Mouse (Mus musculus) olfactory bulb, adult 2 months (tissue): ENCODE data around the gene Tbc1d9b.

Source experiments
- CTCF ChIP-seq: fragments of 200-500 bp; IDR thresholded peaks from 2 replicates; pipeline ENCODE4 v1.5.1; 2012; ENCODE audit warnings: low read depth, mild to moderate bottlenecking, low read length, moderate library complexity; ENCODE audit not compliant: insufficient read depth
- POLR2A ChIP-seq: fragments of 200-500 bp; IDR thresholded peaks from 2 replicates; pipeline ENCODE4 v1.6.1; 2012; ENCODE audit warnings: mild to moderate bottlenecking, low read depth, low read length, moderate library complexity; ENCODE audit not compliant: insufficient read depth

DNA sequence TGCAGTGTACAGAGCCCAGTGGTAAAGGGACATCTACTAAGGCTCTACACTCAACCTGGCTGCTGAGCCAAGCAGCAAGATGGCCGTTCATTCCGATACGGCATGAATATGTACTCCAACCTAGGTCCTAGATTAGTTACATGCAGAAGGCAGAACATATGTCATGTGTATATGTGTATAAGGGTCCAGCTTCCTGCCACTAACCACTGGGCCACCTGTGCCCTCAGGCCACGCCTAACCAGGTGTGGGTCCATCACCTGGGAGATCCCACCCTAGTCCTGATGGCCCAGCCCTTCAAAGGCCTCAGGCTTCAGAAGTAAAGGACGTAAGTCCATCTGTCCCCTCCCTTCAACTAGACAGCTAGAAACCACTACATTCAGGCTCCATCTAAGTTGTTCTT is 76.8 kb downstream of the Tbc1d9b start:
- TF ChIP-seq POLR2A (no peak), CTCF (no peak)
